Mouse (Mus musculus) ES-Bruce4 (cell line): Measurements from ENCODE around the gene Slc16a4. TPM values are rescaled to one million over a fixed set of nuclear protein-coding genes. Genes with fewer than 3 reads are reported as not detected.
"Not testable (repeated sequence)": the region's sequence is repeated elsewhere in the genome, so short reads cannot be mapped to it uniquely, and the experiment has no call there.

Experiments
- H3K27ac ChIP-seq: 2 replicates; pipeline ENCODE4 v1.5.1; 2012; ENCODE audit warnings: low read length, inconsistent platforms; ENCODE audit not compliant: insufficient read depth
- H3K27me3 ChIP-seq: 2 replicates; pipeline ENCODE4 v1.6.1; 2012; ENCODE audit warnings: mild to moderate bottlenecking, low read length, inconsistent platforms; ENCODE audit not compliant: control insufficient read depth, poor library complexity, insufficient read depth, severe bottlenecking
- H3K36me3 ChIP-seq: 2 replicates; pipeline ENCODE4 v1.6.1; 2012; ENCODE audit warnings: inconsistent platforms, mild to moderate bottlenecking, low read length, moderate library complexity; ENCODE audit not compliant: control insufficient read depth, poor library complexity, insufficient read depth, severe bottlenecking
- H3K4me1 ChIP-seq: one replicate; pipeline ENCODE4 v1.8.1; 2011; ENCODE audit warnings: low read length; ENCODE audit not compliant: control insufficient read depth, insufficient read depth
- H3K4me3 ChIP-seq: 2 replicates; pipeline ENCODE4 v1.5.1; 2011; ENCODE audit warnings: low read depth, mild to moderate bottlenecking, low read length
- H3K9ac ChIP-seq: 2 replicates; pipeline ENCODE4 v1.6.1; 2012; ENCODE audit warnings: low read depth, mild to moderate bottlenecking, inconsistent platforms; ENCODE audit not compliant: poor library complexity, severe bottlenecking
- H3K9me3 ChIP-seq: replicated peaks from 2 replicates; pipeline ENCODE4 v1.6.1; 2012; ENCODE audit warnings: mild to moderate bottlenecking, low read length, inconsistent platforms; ENCODE audit not compliant: control insufficient read depth, poor library complexity, insufficient read depth, severe bottlenecking
- CTCF ChIP-seq: IDR thresholded peaks from one replicate; pipeline ENCODE4 v1.8.1; 2011; ENCODE audit warnings: low read depth, low read length
- EP300 ChIP-seq: IDR thresholded peaks from 2 replicates; pipeline ENCODE4 v1.6.1; 2011; ENCODE audit warnings: low read depth, low read length; ENCODE audit not compliant: insufficient read depth
- POLR2A ChIP-seq: IDR thresholded peaks from one replicate; pipeline ENCODE4 v1.8.1; 2011; ENCODE audit warnings: low read length; ENCODE audit not compliant: insufficient read depth
- polyA plus RNA-seq: library from polyadenylated mRNA; stranded (reverse); fragments of >200 nt; gene quantifications from 2 replicates; pipeline ENCODE4 v1.2.4, GENCODE M21; 2011; ENCODE audit warnings: low read depth; ENCODE audit not compliant: missing spikeins, insufficient read depth, insufficient read length

Gene Slc16a4
- polyA plus RNA-seq, 1 experiment = 0.88 TPM

GRCm38 (mm10) chr3:107278479-107279269 lies 12.4 kb upstream of the Slc16a4 start, which contains the start of gene Lamtor5:
Gene Lamtor5, plus strand, starts transcription at chr3:107278858.
- 0 out of 2 replicates have a peak, but pooled peaks have one; percentile 54 for TF ChIP-seq EP300
- TF ChIP-seq CTCF = no peak
- peaks cover 4% of the 10 kb centered on the region for H3K36me3 ChIP-seq
- H3K27me3 ChIP-seq = no peaks in the 10 kb centered on the region
- H3K9me3 ChIP-seq = no peaks in the 10 kb centered on the region
- no peaks in the 10 kb centered on the region for H3K4me1 ChIP-seq
- no peak within 1 kb of the TSS for H3K27ac ChIP-seq
- peak within 1 kb of the TSS; percentile 77 for H3K9ac ChIP-seq
- H3K4me3 ChIP-seq = peak within 1 kb of the TSS; percentile 98

- Histone ChIP-seq H3K27ac (no peak overlapping the region), H3K4me3 (no peak overlapping the region), H3K9me3 (no peaks in the 10 kb centered on the region), H3K27me3 (no peaks in the 10 kb centered on the region), H3K9ac (no peak overlapping the region), H3K36me3 (peaks cover 4% of the 10 kb centered on the region), H3K4me1 (no peaks in the 10 kb centered on the region)
- TF ChIP-seq EP300 (no peak), CTCF (no peak), POLR2A (no peak)
Measured at GRCm38 (mm10) chr3:107286123-107286522, 4.9 kb upstream of the Slc16a4 start.

GRCm38 (mm10) chr3:107287346-107287745 lies 3.7 kb upstream of the Slc16a4 start:
- Histone ChIP-seq H3K36me3 (peaks cover 4% of the 10 kb centered on the region), H3K4me3 (no peak overlapping the region), H3K4me1 (no peaks in the 10 kb centered on the region), H3K9ac (no peak overlapping the region), H3K27ac (no peak overlapping the region), H3K9me3 (no peaks in the 10 kb centered on the region), H3K27me3 (no peaks in the 10 kb centered on the region)
- no peak for TF ChIP-seq POLR2A

- no peak overlapping the region for H3K4me3 ChIP-seq
- TF ChIP-seq EP300 (no peak), POLR2A (no peak), CTCF (no peak)
- H3K27ac ChIP-seq = no peak overlapping the region
- no peaks in the 10 kb centered on the region for H3K36me3 ChIP-seq
- H3K27me3 ChIP-seq = no peaks in the 10 kb centered on the region
- no peak overlapping the region for H3K9ac ChIP-seq
- H3K4me1 ChIP-seq = no peaks in the 10 kb centered on the region
- no peaks in the 10 kb centered on the region for H3K9me3 ChIP-seq
Measured at GRCm38 (mm10) chr3:107295672-107296360, 4.8 kb downstream of the Slc16a4 start.

DNA sequence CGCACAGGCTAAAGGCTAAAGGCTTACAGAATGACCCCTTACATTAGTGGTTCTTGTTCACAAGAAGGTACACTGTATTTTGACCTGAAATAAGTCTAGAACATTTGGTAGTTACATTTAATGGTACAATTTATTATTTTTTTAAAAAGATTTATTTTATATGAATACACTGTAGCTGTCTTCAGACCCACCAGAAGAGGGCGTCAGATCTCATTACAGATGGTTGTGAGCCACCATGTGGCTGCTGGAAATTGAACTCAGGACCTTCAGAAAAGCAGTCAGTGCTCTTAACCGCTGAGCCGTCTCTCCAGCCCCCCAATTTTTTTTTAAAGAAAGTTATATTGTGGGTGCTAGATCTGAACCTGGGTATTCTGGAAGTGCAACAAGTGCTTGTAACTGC lies 5.9 kb downstream of the Slc16a4 start:
- H3K9me3 ChIP-seq, H3K4me1 ChIP-seq, H3K36me3 ChIP-seq, H3K9ac ChIP-seq, H3K27me3 ChIP-seq, H3K27ac ChIP-seq, H3K4me3 ChIP-seq: not testable (repeated sequence)

GRCm38 (mm10) chr3:107317338-107317737 lies 26.3 kb downstream of the Slc16a4 start:
- H3K9ac ChIP-seq = no peak overlapping the region
- H3K4me3 ChIP-seq = no peak overlapping the region
- no peak for TF ChIP-seq EP300
- TF ChIP-seq CTCF = no peak
- TF ChIP-seq POLR2A = no peak
- H3K36me3 ChIP-seq = peaks cover 32% of the 10 kb centered on the region
- no peaks in the 10 kb centered on the region for H3K4me1 ChIP-seq
- H3K27me3 ChIP-seq = no peaks in the 10 kb centered on the region
- H3K9me3 ChIP-seq = no peaks in the 10 kb centered on the region
- H3K27ac ChIP-seq = no peak overlapping the region
